ENCODE assay signal across 36 mouse cellular contexts in the genomic region with DNA sequence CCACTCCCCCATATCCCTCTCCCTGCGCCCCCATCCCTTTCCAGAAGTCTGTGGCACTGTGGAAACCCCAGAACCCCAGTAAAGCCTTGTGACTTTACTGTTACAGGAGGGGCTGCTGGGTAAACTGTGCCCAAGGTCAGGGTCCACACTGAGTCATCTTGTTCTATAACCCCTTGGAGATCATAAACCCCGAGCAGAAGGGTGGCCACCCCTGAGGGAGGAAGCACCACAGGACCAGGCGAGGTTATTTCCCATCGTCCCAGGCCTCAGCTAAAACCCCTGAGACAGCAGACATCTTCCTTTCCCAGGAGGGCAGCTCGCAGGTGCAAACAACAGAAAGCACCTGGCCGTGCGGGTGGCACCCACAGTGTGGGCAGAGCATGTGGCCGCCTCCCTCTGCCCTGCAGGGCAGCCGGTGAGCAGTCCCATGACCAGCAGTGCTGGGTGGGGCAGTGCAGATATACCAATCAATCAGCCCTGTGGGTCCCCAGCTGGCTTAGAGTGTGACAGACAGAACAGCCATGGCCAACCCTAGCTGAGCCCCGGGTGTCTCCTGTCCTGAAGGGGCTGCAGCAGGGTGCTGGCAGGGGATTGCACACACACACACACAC. TPM values are rescaled to one million over a fixed set of nuclear protein-coding genes. Genes with fewer than 3 reads are reported as not detected.
DNase-seq lines count a peak whose midpoint lies in the region; ATAC-seq lines count a peak whose summit lies in the region.
"Had no signal": no experiment of that assay in that cellular context is flagged by ENCODE, and none has a peak within 500 bp of the region (broad histone marks: within the 10 kb centered on the region; RNA-seq: fewer than 3 reads in every experiment).

No protein-coding gene starts in this region.

- H3K9ac ChIP-seq in hindbrain, embryonic 14.5 days, result no peak overlapping the region
- no peak overlapping the region for H3K9ac ChIP-seq in midbrain, embryonic 13.5 days (replicated peaks)
- no peak overlapping the region for H3K9ac ChIP-seq in midbrain, embryonic 16.5 days (ENCODE audit: low read depth, low read length)
- H3K9ac ChIP-seq: embryonic facial prominence, embryonic 13.5 days; forebrain, postnatal 0 days; heart, embryonic 13.5 days; hindbrain, embryonic 12.5 days; limb, embryonic 15.5 days; liver, embryonic 15.5 days; lung, embryonic 14.5 days; neural tube, embryonic 13.5 days had no signal

- H3K4me1 ChIP-seq in hindbrain, embryonic 14.5 days (replicated peaks; ENCODE audit: control insufficient read depth, insufficient read depth, low read length), result no peaks in the 10 kb centered on the region
- peaks cover 16% of the 10 kb centered on the region for H3K4me1 ChIP-seq in hindbrain, embryonic 10.5 days (replicated peaks)
- no peaks in the 10 kb centered on the region for H3K4me1 ChIP-seq in midbrain, embryonic 13.5 days (replicated peaks)
- H3K4me1 ChIP-seq in midbrain, embryonic 16.5 days (ENCODE audit: control insufficient read depth, insufficient read depth, low read length), result no peaks in the 10 kb centered on the region
- H3K4me1 ChIP-seq: embryonic facial prominence, embryonic 13.5 days; hindbrain, embryonic 12.5 days; liver, embryonic 15.5 days; neural tube, embryonic 13.5 days had no signal

- ATAC-seq in hindbrain, embryonic 14.5 days (ENCODE audit: low FRiP score), result 0 out of 2 replicates have a peak, but pooled peaks have one; percentile 4
- ATAC-seq in midbrain, embryonic 13.5 days, result 0 out of 2 replicates have a peak, but pooled peaks have one; percentile 3
- ATAC-seq in midbrain, embryonic 16.5 days, result no peak
- no peak for ATAC-seq in megakaryocyte progenitor cell, adult 5-6 weeks (replicated peaks; ENCODE audit: poor library complexity)
- ATAC-seq: forebrain, postnatal 0 days had no signal

- H3K4me3 ChIP-seq in hindbrain, embryonic 14.5 days (replicated peaks; ENCODE audit: low read length), result no peak overlapping the region
- no peak overlapping the region for H3K4me3 ChIP-seq in hindbrain, embryonic 10.5 days
- H3K4me3 ChIP-seq in midbrain, embryonic 13.5 days (replicated peaks), result no peak overlapping the region
- no peak overlapping the region for H3K4me3 ChIP-seq in midbrain, embryonic 16.5 days (ENCODE audit: low read depth, low read length)
- H3K4me3 ChIP-seq: embryonic facial prominence, embryonic 13.5 days; forebrain, embryonic 10.5 days; heart, embryonic 13.5 days; hindbrain, embryonic 12.5 days; layer of hippocampus, adult 2 months; limb, embryonic 15.5 days; liver, embryonic 15.5 days; midbrain, embryonic 10.5 days; neural tube, embryonic 13.5 days had no signal

- 86% methylated on average over 10 of the region's 10 CpGs for whole genome bisulfite sequencing in hindbrain, embryonic 14.5 days
- WGBS in hindbrain, embryonic 10.5 days, result 84% methylated on average over 10 of the region's 10 CpGs
- 89% methylated on average over 10 of the region's 10 CpGs for WGBS in midbrain, embryonic 13.5 days
- 89% methylated on average over 10 of the region's 10 CpGs for WGBS in midbrain, embryonic 16.5 days

- H3K36me3 ChIP-seq in hindbrain, embryonic 14.5 days (replicated peaks; ENCODE audit: control insufficient read depth, insufficient read depth), result no peaks in the 10 kb centered on the region
- 0 out of 2 replicates have a peak, but pooled peaks cover 11% of the 10 kb centered on the region for H3K36me3 ChIP-seq in hindbrain, embryonic 10.5 days
- no peaks in the 10 kb centered on the region for H3K36me3 ChIP-seq in midbrain, embryonic 13.5 days
- H3K36me3 ChIP-seq in midbrain, embryonic 16.5 days (ENCODE audit: control insufficient read depth, insufficient read depth, low read length), result no peaks in the 10 kb centered on the region
- no peaks in the 10 kb centered on the region for H3K36me3 ChIP-seq in splenic B cell, adult 2 months (ENCODE audit: control insufficient read depth, insufficient read depth, low read length, poor library complexity, severe bottlenecking)
- H3K36me3 ChIP-seq: embryonic facial prominence, embryonic 13.5 days; G1E; heart, embryonic 13.5 days; hindbrain, embryonic 12.5 days; limb, embryonic 15.5 days; liver, embryonic 15.5 days; neural tube, embryonic 13.5 days had no signal

- no peaks in the 10 kb centered on the region for H3K9me3 ChIP-seq in hindbrain, embryonic 14.5 days (ENCODE audit: control insufficient read depth, low read length)
- H3K9me3 ChIP-seq in hindbrain, embryonic 10.5 days, result peaks cover 3% of the 10 kb centered on the region; the same call in 1 of the 2 replicates
- H3K9me3 ChIP-seq in midbrain, embryonic 13.5 days, result no peaks in the 10 kb centered on the region
- no peaks in the 10 kb centered on the region for H3K9me3 ChIP-seq in midbrain, embryonic 16.5 days (replicated peaks; ENCODE audit: control insufficient read depth, low read length, poor library complexity, severe bottlenecking)
- H3K9me3 ChIP-seq: embryonic facial prominence, embryonic 13.5 days; forebrain, embryonic 10.5 days; hindbrain, embryonic 12.5 days; limb, embryonic 15.5 days; liver, embryonic 15.5 days; midbrain, embryonic 10.5 days had no signal

- no peaks in the 10 kb centered on the region for H3K27me3 ChIP-seq in hindbrain, embryonic 14.5 days (ENCODE audit: control insufficient read depth, insufficient read depth, low read length)
- no peaks in the 10 kb centered on the region for H3K27me3 ChIP-seq in hindbrain, embryonic 10.5 days (ENCODE audit: insufficient read depth, poor library complexity, severe bottlenecking)
- H3K27me3 ChIP-seq in midbrain, embryonic 13.5 days, result no peaks in the 10 kb centered on the region
- no peaks in the 10 kb centered on the region for H3K27me3 ChIP-seq in midbrain, embryonic 16.5 days (ENCODE audit: control insufficient read depth, insufficient read depth, low read depth, low read length)
- no peaks in the 10 kb centered on the region for H3K27me3 ChIP-seq in splenic B cell, adult 2 months (ENCODE audit: control insufficient read depth, insufficient read depth, low read length, poor library complexity, severe bottlenecking)
- H3K27me3 ChIP-seq: embryonic facial prominence, embryonic 13.5 days; heart, embryonic 13.5 days; hindbrain, embryonic 12.5 days; limb, embryonic 15.5 days; liver, embryonic 15.5 days; neural tube, embryonic 13.5 days had no signal

- H3K27ac ChIP-seq in hindbrain, embryonic 14.5 days, result no peak overlapping the region
- no peak overlapping the region for H3K27ac ChIP-seq in hindbrain, embryonic 10.5 days
- no peak overlapping the region for H3K27ac ChIP-seq in midbrain, embryonic 13.5 days
- H3K27ac ChIP-seq in midbrain, embryonic 16.5 days (ENCODE audit: low read length), result no peak overlapping the region
- H3K27ac ChIP-seq: embryonic facial prominence, embryonic 13.5 days; forebrain, embryonic 10.5 days; heart, embryonic 13.5 days; hindbrain, embryonic 12.5 days; layer of hippocampus, adult 2 months; limb, embryonic 15.5 days; liver, embryonic 15.5 days; midbrain, embryonic 10.5 days; neural tube, embryonic 13.5 days had no signal

- DNase-seq in hindbrain, embryonic 14.5 days (ENCODE audit: low spot score), result no peak
- no peak for DNase-seq in hindbrain, embryonic 10.5 days (ENCODE audit: low spot score)
- DNase-seq in splenic B cell, adult 2 months (ENCODE audit: low read depth, low spot score), result peak; percentile 44
- DNase-seq in cerebellum, postnatal 14 days, result no peak
- DNase-seq: adrenal gland, postnatal 25 days; cerebellum, adult 11-12 months; cerebellum, adult 9-11 months; forebrain, postnatal 0 days; gastrocnemius, postnatal 10 days; heart, postnatal 10 days; kidney, adult 8-10 months; kidney, postnatal 10 days; lung, embryonic 14.5 days; lung, postnatal 14 days; thymus, postnatal 4 days had no signal

- no peak overlapping the region for H3K4me2 ChIP-seq in hindbrain, embryonic 14.5 days (replicated peaks)
- no peak overlapping the region for H3K4me2 ChIP-seq in midbrain, embryonic 13.5 days (replicated peaks)
- H3K4me2 ChIP-seq in midbrain, embryonic 16.5 days (ENCODE audit: low read length), result no peak overlapping the region
- H3K4me2 ChIP-seq: embryonic facial prominence, embryonic 13.5 days; heart, embryonic 13.5 days; hindbrain, embryonic 12.5 days; limb, embryonic 15.5 days; liver, embryonic 15.5 days; lung, embryonic 14.5 days; neural tube, embryonic 13.5 days had no signal

RNA-seq across cellular contexts. Expression of a gene that starts 49.0 kb away (rescaled TPM):
- polyA plus RNA-seq in hindbrain, embryonic 14.5 days (2014; fragmentation: Nextera tagmentation; extraction: Ambion mirVana), result 2.5 and 2.6 TPM in 2 replicates
- polyA plus RNA-seq in hindbrain, embryonic 10.5 days (2016; fragmentation: Nextera tagmentation; extraction: Ambion mirVana), result 2.1 and 4.1 TPM in 2 replicates
- polyA plus RNA-seq in midbrain, embryonic 13.5 days (2015; fragmentation: Nextera tagmentation; extraction: Ambion mirVana), result 2.4 and 2.7 TPM in 2 replicates
- polyA plus RNA-seq in midbrain, embryonic 16.5 days (2015; fragmentation: Nextera tagmentation; extraction: Ambion mirVana), result 3.8 and 4.2 TPM in 2 replicates
- total RNA-seq in megakaryocyte progenitor cell, adult 5-6 weeks (2015), result 1.6 and 2.7 TPM in 2 replicates
- 1.3 and 2.0 TPM in 2 replicates for total RNA-seq in megakaryocyte progenitor cell, adult 5-6 weeks (2017)
- polyA plus RNA-seq: G1E had no signal

RNA-seq across cellular contexts. Expression of a gene that starts 54.6 kb away (rescaled TPM):
- polyA plus RNA-seq in hindbrain, embryonic 14.5 days (2014; fragmentation: Nextera tagmentation; extraction: Ambion mirVana), result not detected in 2 replicates
- 0.11 TPM in 1 of 2 replicates, not detected in the other for polyA plus RNA-seq in hindbrain, embryonic 10.5 days (2016; fragmentation: Nextera tagmentation; extraction: Ambion mirVana)
- polyA plus RNA-seq in midbrain, embryonic 13.5 days (2015; fragmentation: Nextera tagmentation; extraction: Ambion mirVana), result not detected in 2 replicates
- polyA plus RNA-seq in midbrain, embryonic 16.5 days (2015; fragmentation: Nextera tagmentation; extraction: Ambion mirVana), result not detected in 2 replicates
- total RNA-seq in megakaryocyte progenitor cell, adult 5-6 weeks (2015), result not detected in 2 replicates
- total RNA-seq in megakaryocyte progenitor cell, adult 5-6 weeks (2017), result not detected in 2 replicates
- total RNA-seq: adrenal gland, postnatal 25 days; common myeloid progenitor, adult 5-6 weeks; forebrain, postnatal 0 days; G1E; gastrocnemius, postnatal 10 days; heart, adult 8-10 months; heart, postnatal 10 days; layer of hippocampus, adult 2 months; layer of hippocampus, postnatal 25 days; left cerebral cortex, adult 8-10 months; left cerebral cortex, postnatal 36 days; midbrain, postnatal 0 days had no signal
- polyA plus RNA-seq: embryonic facial prominence, embryonic 13.5 days; forebrain, postnatal 0 days; G1E; gonadal fat pad, adult 2 months; heart, embryonic 13.5 days; liver, embryonic 15.5 days; lung, embryonic 14.5 days; midbrain, embryonic 10.5 days; midbrain, postnatal 0 days; thymus, postnatal 0 days had no signal

Comparison
In these comparisons a context has a peak if more than half of its experiments do, and no peak if none do; other contexts are left out.
1. ATAC-seq: peak in hindbrain, embryonic 14.5 days (single experiment) and midbrain, embryonic 13.5 days (single experiment); none in midbrain, embryonic 16.5 days (single experiment) and megakaryocyte progenitor cell, adult 5-6 weeks (single experiment).